Mouse (Mus musculus) E14TG2a.4 (cell line): ENCODE measurements around the gene Neu3.

Source experiments
- CTCF ChIP-seq: conservative IDR thresholded peaks from 2 replicates; pipeline ENCODE4 v1.5.1; 2014; ENCODE audit warnings: low read length
- NANOG ChIP-seq: IDR thresholded peaks from 2 replicates; pipeline ENCODE4 v1.6.1; 2014; ENCODE audit warnings: borderline replicate concordance, low read length, mixed read lengths
- POU5F1 ChIP-seq: IDR thresholded peaks from 2 replicates; pipeline ENCODE4 v1.6.1; 2014; ENCODE audit warnings: low read length, borderline replicate concordance

DNA sequence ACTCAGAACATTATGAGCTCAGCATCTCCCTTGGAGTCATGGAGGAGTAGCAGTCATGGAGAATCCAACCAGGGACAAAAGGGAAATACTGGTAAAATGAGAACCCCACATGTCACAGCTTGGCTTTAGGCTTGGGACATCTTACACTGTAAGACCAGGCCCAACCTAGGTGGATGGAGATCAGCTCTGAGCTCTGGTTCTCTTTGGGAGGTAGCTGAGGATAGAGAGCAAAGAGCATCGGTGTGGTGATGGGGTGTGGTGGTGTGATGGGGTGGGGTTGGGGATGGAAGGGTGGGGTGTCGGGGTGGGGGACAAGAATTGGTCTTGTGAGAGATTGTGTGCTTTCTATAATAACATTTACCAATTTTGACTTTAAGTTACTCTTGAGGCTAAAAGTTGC, 17.4 kb downstream of the Neu3 start:
- no peak for TF ChIP-seq CTCF
- no peak for TF ChIP-seq POU5F1
- TF ChIP-seq NANOG: no peak
